Mouse (Mus musculus) brain, embryonic 14.5 days (tissue): ENCODE results near the gene Gm43064.

Experiments
- CTCF ChIP-seq: fragments of 200-500 bp; IDR thresholded peaks from 2 replicates; pipeline ENCODE4 v1.5.1; 2012; ENCODE audit warnings: inconsistent platforms, mild to moderate bottlenecking, moderate library complexity, borderline replicate concordance; ENCODE audit not compliant: insufficient read depth, insufficient read length; ENCODE audit errors: extremely low read depth
- POLR2A ChIP-seq: fragments of 200-500 bp; IDR thresholded peaks from 2 replicates; pipeline ENCODE4 v1.6.1; 2012; ENCODE audit warnings: mild to moderate bottlenecking, inconsistent platforms, borderline replicate concordance; ENCODE audit not compliant: poor library complexity, insufficient read depth, insufficient read length, severe bottlenecking; ENCODE audit errors: extremely low read depth

- TF ChIP-seq POLR2A, result no peak
- no peak for TF ChIP-seq CTCF
Measured at GRCm38 (mm10) chr3:103782844-103783609, 26.3 kb upstream of the Gm43064 start.
